Mouse (Mus musculus): ENCODE data around the gene Lhx8.
A peak's percentile ranks its signal among the peaks of the same experiment; 100 is the strongest.

The Lhx8 gene

DNA sequence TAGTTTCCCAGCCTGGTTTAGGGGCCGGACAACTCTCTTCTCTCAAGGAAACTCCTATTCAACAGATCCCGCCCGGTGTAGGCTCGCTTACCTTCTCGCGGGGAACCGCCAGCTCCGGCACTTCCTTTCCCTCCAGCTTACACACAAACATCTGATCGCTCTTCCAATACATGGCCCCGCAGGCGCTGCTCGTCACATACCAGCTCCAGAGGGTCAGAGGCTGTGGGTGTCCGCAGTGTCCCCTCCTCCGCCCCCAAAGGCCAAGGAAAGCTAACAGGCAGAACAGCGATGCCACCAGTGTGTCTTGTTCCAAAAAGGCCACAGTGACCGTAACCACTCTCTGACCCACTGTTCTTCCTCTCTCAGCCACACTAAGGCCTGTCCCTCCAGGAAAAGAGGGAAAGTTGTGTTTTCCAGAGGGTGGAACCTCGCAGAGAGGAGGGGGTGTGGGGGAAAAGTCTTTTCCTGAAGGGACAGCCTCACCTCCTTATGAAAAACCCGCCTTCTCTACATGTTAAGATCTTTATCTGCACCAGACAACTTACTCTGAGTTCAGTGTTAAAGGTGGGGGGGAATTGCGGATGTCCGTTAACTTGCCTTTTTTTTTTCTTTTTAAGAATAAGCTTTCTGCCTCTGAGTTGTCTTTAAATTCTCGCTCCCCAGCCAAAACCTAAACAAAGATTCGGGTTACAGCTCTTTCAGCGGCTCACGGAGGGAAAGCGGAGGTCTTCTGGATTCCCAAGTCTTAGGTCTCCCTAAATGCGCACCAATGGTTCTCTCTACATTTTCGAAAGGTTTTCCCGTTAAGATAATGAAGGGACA, at the start of gene Lhx8:
Gene Lhx8, minus strand, starts transcription at position 479 of the 822 bp plus-strand sequence.
- peak; percentile 59 for DNase-seq (ENCODE audit: low read depth, low spot score)

- DNase-seq (ENCODE audit: low read depth, low spot score), result no peak
Measured at GRCm38 (mm10) chr3:154373536-154373935, 43.1 kb upstream of the Lhx8 start.

GRCm38 (mm10) chr3:154372688-154373087, 42.2 kb upstream of the Lhx8 start:
- no peak for DNase-seq (ENCODE audit: low read depth, low spot score)

GRCm38 (mm10) chr3:154367327-154367726, 36.9 kb upstream of the Lhx8 start:
- DNase-seq (ENCODE audit: low read depth, low spot score), result peak; percentile 40

- DNase-seq (ENCODE audit: low read depth, low spot score), result peak; percentile 80
Measured at GRCm38 (mm10) chr3:154364604-154365209, 34.2 kb upstream of the Lhx8 start.

DNA sequence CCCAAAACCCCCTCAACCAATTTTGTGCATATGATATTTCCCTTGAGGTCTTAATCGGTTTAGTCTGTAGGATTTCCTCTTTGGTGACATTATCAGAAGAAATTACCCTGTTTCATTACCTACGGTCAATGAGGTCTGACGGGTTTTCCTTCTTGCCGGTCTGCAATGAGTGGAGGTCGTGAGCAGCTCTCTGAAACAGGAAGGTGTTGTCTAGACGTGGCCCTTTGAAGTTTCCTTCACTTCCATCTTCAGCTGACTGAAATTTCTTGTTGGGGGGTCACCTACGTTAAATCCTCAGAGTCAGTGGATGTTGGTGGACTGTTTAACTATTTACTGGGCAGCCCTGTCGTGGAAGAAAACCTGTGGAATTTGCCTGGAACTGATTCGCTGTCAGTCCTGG, 33.0 kb upstream of the Lhx8 start:
- DNase-seq (ENCODE audit: low read depth, low spot score), result no peak

DNA sequence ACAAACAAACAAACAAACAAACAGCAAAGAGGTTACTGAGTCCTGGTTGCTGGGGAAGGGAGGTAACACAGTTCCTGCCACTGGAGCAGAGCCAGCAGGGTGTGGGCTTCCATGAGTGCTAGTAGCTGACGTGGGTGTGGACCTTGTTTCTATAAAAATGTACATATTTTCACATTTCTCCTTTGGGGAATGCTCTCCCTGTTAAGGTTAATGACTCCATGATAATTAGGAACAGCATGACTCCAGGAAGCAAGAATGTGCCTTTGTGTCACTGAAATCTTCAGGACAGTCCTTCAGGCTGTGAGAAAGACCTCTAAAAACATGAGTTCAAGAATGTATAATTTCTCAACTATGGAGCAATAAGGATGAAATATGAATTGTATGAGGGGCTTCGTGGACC, 28.8 kb upstream of the Lhx8 start:
- DNase-seq (ENCODE audit: low read depth, low spot score), result no peak

DNA sequence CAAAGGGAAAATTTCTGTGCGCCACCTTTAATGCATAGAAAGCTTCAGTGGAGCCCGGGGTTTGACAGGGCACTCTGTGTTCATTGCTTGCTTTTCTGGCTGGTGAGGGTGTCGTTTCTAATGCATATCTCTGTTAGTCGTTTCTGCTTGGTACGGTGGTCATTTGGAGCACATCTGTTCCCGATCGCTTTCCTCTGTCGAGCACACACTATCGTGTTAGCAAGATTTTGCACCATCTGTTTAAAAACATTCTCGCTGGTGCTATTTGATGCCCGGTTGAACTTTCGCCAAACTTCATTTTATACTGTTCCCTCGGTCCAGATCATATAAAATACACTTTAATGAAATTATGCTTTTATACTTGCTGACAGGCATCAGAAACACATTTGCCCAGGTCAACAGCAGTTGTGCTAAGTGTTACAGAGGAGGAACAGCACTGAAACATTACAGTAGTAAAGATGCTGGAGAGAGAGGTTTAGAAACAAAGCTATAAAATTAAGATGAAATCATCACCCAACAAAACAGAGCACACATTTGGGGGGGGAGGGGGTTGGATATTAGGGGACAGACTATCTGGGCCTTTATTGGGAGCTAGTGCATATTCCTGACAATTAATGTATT, 9.9 kb upstream of the Lhx8 start:
- peak; percentile 71 for DNase-seq (ENCODE audit: low read depth, low spot score)

DNA sequence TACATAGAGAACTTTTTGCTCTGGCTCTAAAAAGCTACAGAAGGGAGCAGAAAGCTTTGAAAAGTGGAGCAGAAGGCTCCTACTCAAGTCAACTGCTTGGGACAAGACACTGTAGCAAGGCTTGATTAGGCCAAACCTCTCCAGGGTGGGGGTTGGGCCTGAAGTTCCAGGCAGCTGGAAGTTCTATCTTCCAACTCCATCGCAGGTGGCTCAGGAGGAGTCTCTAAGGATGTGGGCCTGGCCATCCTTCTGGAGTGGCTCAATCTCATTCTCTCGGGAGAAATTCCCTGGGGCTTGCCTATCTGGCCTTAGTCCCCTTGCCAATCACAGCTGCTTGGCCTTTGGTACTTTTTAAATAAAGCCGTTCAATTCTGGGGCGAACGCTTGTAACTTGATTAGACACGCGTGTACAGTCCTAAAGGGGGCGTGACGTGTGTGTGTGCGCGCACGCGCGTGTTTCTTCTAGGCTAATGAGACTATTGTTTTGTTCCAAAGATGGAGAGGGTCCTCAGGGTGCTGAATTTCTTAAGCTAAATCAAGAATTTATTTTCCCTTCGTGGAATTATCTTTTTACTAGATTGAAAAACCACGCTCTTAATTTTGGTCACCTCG, 9.3 kb upstream of the Lhx8 start:
- DNase-seq (ENCODE audit: low read depth, low spot score), result no peak

DNA sequence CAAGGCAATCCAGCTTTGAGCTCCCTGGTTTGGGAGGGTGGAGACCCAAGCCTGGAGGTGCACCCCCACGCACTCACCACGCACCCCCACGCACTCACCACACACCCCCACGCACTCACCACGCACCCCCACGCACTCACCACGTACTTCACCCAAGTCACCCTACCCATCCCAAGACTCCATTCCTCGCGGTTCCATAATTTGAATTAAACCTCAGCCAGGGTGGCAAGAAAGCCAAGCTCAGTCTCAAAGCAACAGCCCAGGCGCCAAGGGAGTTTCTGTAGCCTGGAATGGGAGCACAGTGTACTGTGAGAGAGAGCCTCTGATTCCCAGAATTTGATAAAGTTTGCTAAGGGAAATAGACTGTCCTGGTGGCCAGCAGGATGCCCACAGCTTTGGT, 4.3 kb upstream of the Lhx8 start:
- no peak for DNase-seq (ENCODE audit: low read depth, low spot score)

DNA sequence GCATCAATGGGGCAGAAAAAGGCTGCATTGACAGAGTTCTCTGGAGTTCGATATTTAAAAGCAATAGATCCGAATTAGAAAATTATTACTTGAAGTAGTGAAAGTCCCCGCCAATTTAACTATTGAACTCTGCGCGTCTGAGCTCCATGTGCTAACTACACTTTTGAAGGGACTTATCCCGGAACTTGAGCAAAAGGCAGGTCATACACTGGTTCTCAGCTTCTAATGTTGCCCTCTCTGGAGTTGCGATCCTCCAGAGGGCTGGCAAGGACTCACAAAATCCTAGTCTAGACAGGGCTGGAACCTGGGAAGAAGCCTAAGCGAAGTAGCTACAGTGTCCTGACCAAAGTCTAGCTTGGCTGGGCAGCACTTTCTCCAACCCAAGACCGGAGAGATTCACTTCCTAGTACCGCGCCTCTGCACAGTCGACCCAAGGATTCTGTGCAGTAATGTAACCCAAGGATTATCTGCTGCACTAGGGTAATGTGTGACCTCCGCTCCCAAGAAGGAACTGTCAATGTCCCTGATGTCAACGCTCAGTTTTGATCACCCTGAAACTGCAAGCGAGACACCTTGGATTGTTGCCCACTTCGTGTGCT, 3.0 kb upstream of the Lhx8 start:
- DNase-seq (ENCODE audit: low read depth, low spot score), result peak; percentile 24

- no peak for DNase-seq (ENCODE audit: low read depth, low spot score)
Measured at GRCm38 (mm10) chr3:154332941-154333340, 2.5 kb upstream of the Lhx8 start.

DNA sequence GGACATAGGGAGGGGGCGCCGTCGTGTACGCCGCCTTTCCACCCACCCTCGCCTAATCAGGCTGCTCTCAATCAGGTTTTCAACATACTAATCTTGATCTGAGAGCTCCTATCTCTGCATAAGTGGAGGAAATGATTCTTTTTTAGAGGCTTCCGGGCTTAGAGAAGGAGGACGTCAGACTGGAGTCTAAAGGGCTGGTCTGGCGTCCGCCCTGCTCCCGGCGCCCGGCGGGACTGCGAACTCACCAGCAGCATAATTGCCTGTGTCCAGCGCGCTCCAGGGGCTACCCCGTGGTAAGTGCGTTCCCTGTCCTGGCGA, 1.7 kb upstream of the Lhx8 start:
- DNase-seq (ENCODE audit: low read depth, low spot score), result peak; percentile 25

DNA sequence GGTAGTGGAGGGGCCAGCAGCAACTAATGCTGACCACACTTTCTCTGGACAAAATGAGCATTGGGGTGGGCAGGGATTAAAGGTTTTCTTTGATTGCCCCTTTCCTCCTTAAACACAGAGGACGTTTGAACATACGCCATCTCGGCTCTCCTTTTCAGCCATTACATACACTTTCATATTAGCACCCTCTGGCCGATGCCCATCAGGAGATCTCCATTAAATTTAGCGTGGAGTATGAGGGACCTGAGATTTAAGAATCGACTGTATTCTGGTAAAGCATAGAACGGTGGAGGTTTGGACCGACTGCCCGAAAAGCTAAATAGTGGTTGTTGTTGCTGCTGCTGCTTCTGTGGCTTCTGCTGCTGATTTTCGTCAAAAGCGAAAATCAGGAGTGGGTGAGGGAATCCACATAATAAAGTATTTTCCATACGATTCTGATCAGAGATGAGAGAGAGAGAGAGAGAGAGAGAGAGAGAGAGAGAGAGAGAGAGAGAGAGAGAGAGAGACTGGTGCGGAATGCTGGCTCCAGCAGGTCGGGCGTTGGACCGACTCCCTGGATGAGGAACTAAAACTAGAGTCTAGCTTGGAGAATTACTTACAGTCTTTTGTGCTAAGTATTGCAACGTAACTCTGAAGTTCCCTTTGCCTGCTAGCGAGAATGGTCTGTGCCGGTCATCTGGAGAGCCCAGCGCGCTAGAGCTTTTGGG, 1.2 kb upstream of the Lhx8 start:
- no peak for DNase-seq (ENCODE audit: low read depth, low spot score)

- DNase-seq (ENCODE audit: low read depth, low spot score), result no peak
Measured at GRCm38 (mm10) chr3:154331003-154331340, 513 bp upstream of the Lhx8 start.

GRCm38 (mm10) chr3:154329323-154330180, 907 bp downstream of the Lhx8 start:
- peak; percentile 24 for DNase-seq (ENCODE audit: low read depth, low spot score)

GRCm38 (mm10) chr3:154328721-154329322, 1.6 kb downstream of the Lhx8 start:
- no peak for DNase-seq (ENCODE audit: low read depth, low spot score)

DNA sequence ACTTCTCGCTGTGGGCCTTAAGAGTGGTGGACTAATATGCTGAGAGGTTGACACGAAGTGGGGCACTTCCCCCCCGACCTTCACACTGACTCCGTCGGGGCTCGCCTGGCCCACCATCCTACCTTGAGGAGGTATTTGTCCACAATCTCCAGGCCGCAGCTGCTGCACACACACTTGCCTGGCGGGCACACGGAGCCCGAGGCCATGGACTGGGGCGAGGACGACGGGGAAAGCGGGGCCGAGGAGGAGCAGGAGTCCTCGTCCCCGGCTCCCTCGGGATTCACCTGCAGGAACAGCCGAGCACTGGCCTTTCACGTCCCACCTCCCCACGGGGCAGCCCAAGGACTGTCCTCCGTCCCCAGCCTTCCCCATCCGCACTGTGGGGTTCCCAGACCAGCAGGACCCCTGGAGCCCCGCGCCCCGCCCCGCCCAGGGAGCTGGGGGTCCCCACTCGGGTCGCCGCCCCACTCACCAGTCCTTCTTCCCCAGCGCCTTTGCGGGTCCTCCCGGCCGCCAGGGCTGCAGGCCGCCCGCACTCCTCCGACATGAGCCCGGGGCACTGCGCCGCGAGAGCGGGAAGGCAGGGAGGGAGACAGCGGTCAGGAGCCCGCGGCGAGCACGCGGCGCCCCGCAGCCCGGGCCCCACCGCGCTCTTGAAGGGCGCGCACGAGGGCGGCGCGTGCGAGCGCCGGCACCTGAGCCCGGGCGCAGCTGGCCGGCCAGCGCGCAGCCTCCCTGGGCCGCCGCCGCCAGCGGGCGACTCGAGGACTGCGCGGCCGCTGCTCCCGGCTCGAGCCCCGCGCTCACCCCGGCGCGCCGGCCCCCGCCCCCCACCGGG, 2.4 kb downstream of the Lhx8 start:
- peak; percentile 44 for DNase-seq (ENCODE audit: low read depth, low spot score)
